Mouse (Mus musculus) c-Kit-positive CD71-positive TER-119-negative erythroid progenitor cells, embryonic 14.5 days (primary cell): Measurements from ENCODE around the gene Degs2.

Experiments used
- DNase-seq: peaks from one replicate; pipeline ENCODE4 v3.0.0-alpha.2; 2013; ENCODE audit warnings: low read depth

Degs2 gene

DNA sequence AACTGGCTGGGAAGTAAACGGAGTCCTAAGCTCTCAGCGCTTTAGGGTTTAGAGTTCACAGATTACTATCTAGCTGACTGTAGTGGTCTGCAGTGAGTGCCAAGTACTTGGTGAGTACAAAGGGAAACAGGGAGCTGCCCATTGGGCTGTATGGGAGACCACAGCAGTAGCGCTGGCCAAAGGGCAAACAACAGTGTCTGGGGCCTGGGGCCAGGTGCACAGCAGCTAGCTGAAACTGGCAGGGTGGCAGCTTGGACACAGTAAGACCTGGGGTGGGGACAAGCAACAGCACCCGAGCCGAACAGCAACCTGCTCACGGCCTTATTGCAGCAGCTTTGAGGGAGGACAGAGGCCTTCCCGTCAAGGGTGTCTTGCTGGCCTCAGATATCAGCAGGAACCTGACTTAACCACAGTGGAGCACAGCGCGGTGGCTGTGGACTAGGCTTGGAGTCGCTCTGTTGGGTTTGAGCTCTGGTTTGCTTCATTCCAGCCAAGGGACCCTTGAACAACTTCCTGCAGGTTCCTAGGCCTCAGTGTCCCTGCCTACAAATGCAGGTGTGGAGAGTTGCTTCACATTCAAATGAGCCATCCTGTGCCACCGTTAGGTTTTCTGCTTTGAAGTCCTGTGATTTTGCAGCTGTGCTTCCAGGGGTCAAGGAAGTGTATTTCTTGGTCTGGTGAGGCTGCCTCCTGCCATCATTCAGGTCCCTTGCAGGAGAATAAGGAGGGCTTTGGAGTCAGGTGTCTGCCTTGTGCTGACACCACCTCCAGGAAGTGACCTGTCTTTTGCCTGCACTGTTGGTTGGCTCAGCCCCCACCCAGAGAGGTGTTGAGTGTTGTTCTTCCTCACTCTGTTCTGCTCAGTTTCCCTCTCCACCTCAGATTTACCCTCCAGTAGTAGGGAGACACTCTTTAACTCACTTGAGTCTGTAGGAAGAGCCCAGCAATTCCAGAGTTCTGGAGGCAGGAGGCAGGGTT is 48.5 kb downstream of the Degs2 start:
- no peak for DNase-seq

DNA sequence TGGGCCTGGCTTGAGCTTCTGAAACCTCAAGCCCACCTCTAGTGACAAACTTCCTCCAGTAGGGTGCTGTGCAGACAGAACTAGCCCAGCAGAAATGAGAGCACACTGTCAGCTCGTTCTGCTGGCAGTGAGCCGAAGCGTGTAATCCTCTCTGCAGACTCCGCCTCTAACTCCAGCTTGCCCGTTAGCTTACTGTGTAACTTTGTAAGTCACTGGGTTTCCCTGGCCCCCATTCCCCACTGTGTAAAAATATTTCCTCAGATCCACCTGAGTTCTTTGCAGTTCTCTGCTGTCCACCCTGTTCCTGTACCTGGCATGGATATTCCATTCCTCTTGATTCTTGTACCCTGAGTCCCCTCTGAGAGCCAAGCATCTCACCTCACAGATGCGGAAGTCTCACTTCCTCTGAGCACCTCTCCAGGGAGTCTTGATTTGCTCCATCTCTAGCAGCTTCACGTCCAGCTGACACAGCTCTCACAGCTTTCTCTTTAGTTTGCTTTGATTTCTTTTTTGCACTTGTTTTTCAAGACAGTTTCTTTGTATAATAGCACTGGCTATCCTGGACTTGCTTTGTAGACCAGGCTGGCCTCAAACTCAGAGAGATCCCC is 51.0 kb downstream of the Degs2 start:
- no peak for DNase-seq

DNA sequence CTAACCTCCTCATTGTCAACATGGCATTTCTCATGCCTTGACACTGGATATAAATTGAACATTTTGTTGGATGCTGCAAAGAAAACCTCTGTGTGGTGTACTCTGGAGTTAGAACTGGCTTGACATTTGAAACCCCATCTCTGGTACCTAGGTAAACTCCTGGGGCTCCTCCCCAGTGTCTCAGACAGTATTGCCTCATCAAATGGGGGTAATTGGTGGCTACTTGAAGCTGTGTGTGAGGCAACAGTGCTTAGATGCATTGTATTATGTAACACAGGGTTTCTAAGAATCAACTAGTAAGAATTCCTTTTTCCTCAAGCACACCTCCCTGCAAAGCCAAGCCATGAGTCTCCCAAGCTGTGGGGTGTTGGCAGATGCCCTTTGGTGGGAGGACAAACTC is 54.3 kb downstream of the Degs2 start:
- DNase-seq = no peak

GRCm38 (mm10) chr12:108646234-108646633 is 55.9 kb downstream of the Degs2 start:
- no peak for DNase-seq

GRCm38 (mm10) chr12:108642019-108642418 is 60.1 kb downstream of the Degs2 start:
- no peak for DNase-seq

DNA sequence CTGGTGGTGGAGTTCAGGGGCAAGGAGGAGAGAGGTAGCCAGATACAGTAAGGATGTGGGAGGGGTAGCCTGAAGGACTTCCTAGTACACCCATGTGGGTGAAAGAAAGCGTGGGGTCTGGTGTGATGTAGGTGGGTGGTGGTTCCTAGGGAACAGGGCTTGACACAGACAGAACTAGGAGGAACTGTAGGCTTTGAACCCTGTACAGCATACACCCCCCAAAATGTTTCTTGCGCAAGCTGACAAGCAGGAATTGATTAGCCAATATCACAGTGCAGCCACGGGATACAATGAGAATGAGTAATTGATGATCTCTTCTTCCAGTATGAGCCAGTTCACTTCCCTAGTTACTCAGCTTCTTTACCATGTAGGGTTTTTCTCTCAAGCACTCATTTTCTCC is 63.0 kb downstream of the Degs2 start:
- DNase-seq = no peak

GRCm38 (mm10) chr12:108637440-108637839 is 64.7 kb downstream of the Degs2 start:
- no peak for DNase-seq

DNA sequence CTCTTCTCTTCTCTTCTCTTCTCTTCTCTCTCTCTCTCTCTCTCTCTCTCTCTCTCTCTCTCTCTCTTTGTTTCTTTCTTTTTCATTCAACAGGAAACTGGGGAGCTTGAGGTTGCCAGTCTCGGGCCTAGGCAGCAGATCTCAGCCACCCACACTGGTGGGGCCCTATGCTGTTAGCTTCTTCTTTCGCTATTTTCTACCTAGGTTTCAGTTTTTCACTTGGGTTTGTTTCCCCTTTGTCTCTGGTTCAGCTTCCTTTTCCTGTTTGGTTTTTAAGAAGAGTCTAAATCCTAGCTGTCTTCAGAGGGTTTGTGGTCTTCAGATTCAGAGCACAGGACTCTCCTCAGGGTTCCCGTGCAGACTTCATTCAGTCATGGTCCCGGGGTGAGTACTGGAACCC is 66.6 kb downstream of the Degs2 start:
- DNase-seq = no peak

DNA sequence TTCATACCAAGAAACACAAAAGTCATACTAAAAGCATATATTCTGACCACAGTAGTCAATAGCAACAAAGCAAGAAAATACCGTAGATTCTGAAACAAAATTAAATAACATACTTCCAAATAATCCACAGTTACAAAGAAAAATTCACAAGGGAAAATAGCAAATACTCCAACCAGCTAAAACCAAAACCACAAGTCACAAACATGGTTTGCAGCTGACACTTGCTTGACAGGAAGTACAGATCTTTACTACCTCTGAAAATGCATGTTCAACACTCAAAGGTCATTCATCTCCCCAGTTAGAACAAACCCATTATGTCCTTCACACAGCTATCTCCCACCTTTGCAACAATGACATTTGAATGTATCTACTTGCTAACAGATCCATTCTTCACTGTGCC is 68.1 kb downstream of the Degs2 start:
- no peak for DNase-seq

DNA sequence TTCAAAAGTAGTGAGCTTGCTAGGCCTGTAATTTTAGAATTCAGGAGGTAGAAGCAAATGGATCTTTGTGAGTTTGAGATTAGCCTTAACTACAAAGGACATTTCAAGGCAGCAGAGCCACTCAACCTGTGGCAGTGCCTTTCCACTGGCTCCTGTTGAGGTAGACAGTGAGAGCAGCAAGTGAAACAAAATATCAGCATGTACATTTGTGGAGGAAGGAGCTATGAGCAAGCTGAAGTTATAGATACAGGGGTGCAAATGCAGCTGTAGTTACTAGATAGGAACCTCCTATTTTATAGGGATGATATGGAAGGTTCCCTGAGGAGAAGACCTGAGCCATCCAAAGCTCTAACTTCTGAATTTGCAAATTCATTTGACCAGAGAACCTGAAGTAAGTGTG is 69.6 kb downstream of the Degs2 start:
- no peak for DNase-seq

GRCm38 (mm10) chr12:108630741-108631688 is 71.1 kb downstream of the Degs2 start:
- no peak for DNase-seq

DNA sequence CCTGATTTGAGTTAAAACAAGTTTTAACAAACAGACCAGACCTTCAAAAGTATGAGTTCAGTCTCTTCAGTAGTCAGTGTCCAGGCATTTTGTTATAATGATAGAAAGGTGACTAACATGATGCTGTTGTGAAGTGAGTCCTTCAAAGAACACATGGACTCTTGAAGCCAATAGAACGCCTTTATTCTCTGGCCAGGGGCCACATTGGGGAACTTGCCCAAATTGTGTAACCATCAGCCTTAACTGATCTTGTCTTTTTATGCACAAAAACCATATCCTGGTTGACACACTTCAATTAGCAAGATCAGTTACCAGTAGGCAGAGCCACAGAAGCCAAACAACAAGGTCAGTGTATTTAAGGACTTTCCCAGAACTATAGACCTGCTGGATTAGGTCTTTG is 72.6 kb downstream of the Degs2 start:
- no peak for DNase-seq
